Mouse (Mus musculus) cerebral cortex, adult 2 months (tissue): Measurements from ENCODE around the gene Dpf1.

Source experiments
- WGBS: fragments of 180-500 bp; shearing (Covaris S2); methylation state at CpG from one replicate; pipeline ENCODE4 v1.1.7; 2018; 5-methylcytosine and 5-hydroxymethylcytosine counted together

Dpf1 gene

DNA sequence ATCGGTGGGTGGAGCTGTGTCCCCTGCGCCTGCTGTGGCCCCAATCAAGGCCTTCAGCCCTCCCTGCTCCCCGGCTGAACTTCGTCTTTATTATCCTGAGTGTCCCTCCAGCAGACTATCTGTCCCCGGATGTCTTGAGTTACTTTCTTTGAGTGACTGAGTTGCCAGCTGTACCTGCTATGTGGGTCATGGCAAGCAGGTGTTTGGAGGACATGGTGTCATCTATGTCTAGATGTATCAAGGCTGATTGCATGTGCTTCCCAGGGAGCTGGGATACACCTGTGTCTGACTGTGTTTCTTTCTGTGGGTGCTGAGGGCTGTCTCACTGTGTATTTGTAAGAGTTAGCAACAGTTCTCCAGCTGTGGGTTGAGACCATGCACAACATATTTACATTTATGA, 6.0 kb downstream of the Dpf1 start:
- 11% methylated on average over 5 of the region's 5 CpGs for WGBS

DNA sequence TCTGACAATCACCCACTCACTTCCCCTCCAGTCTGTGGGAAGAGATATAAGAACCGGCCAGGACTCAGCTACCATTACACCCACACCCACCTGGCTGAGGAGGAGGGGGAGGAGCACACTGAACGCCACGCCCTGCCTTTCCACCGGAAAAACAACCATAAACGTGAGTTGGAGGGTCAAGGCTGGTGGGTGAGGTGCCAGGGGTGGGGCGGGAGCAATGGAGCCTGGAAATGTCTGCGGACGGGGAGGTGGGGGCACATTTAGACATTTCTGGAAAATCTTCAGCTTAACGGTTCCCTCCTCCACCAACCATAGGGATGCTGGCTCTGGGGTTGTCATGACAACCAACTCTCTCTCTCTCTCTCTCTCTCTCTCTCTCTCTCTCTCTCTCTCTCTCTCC, 9.3 kb downstream of the Dpf1 start:
- WGBS, result 27% methylated on average over 9 of the region's 9 CpGs

DNA sequence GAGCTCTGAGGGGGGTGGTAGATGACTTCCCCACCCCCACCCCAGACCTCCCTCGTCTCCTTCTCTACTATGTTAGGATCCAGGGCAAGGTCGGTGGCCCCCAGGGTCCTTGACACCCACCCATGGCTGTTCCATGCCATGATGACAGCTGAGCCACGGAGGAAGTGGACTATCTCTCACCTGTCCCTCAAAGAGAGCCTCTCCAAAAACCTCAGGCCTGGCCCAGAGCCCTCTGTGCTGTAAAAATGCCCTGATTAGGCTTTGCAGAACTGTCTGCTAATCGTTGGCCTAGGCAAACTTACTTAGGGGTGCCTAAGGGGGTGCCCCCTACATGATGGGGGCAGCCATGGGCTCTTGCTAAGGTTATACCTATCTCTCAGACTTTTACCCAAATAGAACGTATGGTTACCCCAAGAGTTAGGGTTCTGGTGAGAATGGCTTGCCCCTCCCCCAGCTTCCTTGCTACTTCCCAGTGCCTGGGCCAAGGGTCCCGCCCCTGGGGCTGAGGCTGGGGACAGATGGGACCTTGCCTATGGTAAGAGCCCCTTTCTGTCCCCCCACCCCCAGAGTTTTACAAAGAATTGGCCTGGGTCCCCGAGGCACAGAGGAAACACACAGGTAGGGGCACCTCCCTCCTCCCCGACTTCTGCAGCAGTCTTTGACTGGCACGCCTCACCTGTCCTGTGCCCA, 10.0 kb downstream of the Dpf1 start:
- 44% methylated on average over 9 of the region's 9 CpGs for WGBS

- WGBS, result 36% methylated on average over 13 of the region's 13 CpGs
Observed at GRCm38 (mm10) chr7:29314844-29315628, 11.3 kb downstream of the Dpf1 start.

DNA sequence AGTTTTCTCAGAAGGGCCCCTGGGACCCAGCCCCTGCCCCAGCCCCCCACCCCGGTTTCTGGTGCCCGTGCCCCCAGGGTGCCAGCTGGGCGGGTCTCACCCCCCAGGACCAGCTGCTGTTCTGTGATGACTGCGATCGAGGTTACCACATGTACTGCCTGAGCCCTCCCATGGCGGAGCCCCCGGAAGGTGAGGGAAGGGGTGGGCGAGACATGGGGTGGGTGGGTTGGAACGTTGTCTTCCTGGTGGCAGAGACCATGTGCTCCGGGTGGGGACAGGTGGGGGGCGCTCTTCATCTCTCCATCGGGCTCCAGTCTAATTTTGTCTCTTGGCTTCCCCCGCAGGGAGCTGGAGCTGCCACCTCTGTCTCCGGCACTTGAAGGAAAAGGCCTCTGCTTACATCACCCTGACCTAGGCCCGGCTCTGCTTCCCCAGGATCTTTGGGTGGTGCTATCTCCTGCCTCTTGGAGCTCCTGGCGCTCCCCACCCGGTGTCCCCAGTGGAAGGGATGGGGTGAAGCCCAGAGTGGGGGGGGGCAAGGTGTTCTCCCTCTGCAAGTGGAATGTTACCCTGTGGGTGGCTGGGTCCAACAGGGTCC, 12.5 kb downstream of the Dpf1 start:
- WGBS, result 34% methylated on average over 17 of the region's 17 CpGs

GRCm38 (mm10) chr7:29316976-29317375, 13.2 kb downstream of the Dpf1 start:
- WGBS, result 7% methylated on average over 10 of the region's 10 CpGs

DNA sequence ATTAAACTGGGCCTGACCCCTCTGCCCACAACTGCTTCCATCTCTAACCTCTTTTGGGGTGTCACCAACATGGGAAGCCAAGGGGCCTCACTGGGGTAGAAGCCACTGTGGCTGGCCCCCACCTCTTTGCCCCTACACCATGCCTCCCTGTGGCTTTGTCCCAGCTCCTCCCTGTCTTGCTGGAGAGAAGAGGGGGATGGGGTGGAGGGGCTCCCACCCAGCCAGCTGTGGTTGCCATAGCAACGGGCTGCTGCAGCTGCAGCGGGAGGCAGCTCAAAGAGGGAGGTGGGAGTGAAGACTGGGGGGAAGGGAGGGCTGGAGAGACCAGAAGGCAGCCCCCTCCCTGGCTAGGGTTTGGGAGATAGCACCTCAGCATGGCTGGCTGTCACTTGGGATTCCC, 13.8 kb downstream of the Dpf1 start:
- 3% methylated on average over 2 of the region's 2 CpGs for WGBS

DNA sequence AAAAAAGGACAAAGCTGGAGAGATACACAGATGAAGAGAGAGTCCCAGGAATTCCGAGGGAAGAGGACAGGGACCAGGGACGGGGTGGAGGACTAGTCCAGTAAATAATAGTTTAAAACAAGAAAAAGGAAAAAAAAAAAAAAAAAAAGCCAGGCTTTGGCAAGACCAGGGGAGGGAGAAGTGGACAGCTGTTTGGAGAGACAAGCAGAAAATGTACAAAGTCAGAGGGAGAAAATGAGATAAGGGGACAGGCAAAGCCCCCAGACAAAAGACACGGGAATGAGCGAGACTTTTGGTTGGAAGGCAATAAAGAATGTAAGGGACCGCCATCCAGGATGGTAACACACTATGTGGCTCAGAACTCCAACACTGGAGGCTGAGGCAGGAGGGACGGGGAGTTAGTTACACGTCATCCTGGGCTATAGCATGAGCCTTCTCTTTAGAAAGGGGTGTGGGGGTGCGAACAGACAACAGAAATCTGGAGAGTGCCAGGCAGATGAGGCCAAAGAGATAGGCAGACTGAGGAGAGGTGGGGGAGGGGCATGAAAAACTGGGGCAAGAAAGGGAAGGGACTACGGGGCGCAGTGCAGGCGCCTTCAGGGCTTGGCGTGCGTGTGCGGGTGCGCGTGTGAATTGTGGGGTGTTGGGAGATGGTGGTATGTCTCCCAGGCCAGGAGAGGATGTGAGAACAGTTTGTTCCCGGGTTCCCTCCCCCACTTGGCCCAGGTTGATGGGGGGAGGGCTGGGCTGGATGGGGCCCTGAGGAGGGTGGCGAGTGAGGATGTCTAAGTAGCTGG, 14.6 kb downstream of the Dpf1 start:
- 6% methylated on average over 18 of the region's 18 CpGs for WGBS

DNA sequence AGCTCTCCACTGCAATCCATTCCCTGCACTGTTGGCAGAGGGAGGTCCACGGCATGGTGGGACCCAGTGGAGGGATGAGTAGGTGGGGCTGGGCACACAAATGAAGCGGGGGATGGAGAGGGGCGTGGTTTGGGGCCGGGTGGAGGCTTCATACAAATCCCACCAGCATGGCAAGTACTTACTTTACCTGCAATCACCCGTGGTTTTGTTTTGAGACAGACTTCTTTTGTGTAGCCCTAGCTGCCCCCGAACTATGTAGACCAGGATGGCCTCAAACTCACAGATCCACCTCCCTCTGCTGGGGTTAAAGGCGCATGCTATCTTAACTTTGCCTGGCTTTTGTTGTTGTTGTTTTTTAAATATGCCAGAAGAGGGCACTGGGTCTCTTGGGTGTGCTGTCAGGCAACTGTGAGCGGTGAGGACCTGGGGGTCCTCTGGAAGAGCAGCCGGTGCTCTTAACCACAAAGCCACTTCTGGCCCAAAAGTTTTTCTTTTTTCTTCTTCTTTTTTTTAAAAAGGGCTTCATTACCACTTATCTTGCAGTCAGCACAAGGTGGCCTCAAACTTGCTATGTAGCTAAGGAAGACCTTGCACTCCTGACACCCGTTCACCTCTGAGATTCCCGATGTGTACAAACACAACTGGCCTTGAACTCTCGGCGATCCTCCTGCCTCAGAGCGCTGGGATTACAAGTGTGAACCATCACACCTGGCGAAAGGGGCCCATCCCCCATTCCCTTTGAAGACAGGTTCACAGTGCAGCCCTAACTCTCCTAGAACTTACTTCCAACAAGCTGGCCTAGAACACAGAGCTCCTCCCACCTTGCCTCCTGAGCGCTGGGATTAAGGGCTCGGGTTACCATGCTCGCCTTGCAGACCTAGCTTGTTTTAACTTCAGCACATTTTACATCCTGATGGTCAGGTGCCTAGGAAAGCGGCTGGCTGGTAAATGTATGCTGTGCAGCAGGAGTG, 15.9 kb downstream of the Dpf1 start:
- WGBS, result 28% methylated on average over 19 of the region's 19 CpGs

DNA sequence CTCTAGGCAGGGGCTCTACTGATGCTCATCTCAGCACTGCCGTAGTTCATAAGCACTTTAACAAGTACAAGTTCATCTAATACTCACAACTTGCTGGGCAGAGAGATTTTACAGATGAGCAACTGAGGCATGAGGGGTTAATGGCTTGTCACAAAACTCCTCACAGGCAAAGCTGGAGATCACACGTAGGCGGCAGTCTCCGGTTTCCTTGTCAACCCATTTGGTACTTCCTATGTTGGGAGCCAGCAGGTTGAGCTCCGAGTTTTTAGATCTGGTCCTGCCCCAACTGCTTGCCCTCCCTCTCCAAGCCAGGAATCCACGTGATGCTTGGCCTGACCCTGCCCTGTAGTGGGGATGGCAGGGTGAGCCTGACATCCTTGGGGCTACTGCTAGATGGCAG, 23.3 kb downstream of the Dpf1 start:
- WGBS, result 47% methylated on average over 6 of the region's 6 CpGs

- WGBS, result 73% methylated on average over 16 of the region's 16 CpGs
Observed at GRCm38 (mm10) chr7:29328984-29329383, 25.2 kb downstream of the Dpf1 start.

- WGBS, result 61% methylated on average over 7 of the region's 7 CpGs
Observed at GRCm38 (mm10) chr7:29334156-29334555, 30.4 kb downstream of the Dpf1 start.

- WGBS, result 83% methylated on average over 6 of the region's 6 CpGs
Observed at GRCm38 (mm10) chr7:29335841-29336671, 32.3 kb downstream of the Dpf1 start.

GRCm38 (mm10) chr7:29336795-29337319, 33.1 kb downstream of the Dpf1 start:
- WGBS, result 78% methylated on average over 9 of the region's 9 CpGs

DNA sequence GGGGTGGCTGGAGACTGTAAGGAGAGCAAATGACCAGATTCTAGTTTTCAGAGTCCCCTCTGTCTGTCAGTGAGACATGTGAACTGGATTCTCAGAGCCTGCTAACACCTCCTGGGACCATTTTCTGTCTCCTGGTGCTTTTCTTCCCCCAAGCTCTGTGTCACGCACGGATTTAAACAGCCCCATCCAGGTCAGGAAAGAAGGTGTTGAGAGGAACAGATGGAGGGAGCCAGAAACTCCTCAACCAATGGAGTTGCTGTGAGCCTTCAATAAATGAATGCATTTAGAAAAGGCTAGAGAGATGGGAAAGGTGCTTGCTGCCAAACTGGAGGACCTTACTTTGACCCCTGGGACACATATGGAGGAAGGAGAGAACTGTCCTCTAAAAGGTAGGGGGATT, 34.0 kb downstream of the Dpf1 start:
- WGBS, result 51% methylated on average over 2 of the region's 2 CpGs

GRCm38 (mm10) chr7:29338351-29338919, 34.7 kb downstream of the Dpf1 start:
- WGBS, result 83% methylated on average over 9 of the region's 9 CpGs

DNA sequence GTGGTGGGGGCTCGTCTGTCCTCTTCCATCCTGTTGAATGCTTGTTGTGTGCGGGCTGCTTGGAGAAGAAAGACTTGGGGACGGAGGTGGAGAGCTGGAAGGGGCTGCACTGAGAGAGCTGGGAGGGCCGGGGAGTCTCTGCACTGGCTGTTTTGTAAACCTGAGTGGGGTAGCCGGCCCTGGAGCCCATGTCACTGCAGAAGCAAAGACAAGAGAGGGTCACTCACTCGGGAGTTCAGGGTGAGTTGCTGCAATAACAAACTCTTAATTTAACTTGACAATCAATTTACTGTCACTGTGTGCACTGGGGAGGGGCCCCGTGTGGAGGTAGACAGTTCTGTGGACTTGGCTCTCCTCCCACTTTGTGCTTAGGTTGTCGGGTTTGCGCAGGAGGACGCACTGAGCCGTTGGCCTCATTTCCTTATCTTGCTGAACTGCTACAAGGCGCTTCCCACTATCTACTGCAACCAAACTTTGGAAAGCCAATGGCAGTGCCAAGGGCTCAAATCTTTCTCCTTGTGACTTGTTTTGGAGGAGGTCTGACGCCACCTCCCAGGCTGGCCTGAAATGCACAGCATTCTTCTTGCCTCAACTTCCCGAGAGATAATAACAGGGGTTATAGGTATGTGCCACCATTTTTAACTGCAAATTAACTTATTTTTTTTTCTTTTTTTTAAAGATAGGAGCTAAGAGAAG, 35.4 kb downstream of the Dpf1 start:
- 68% methylated on average over 14 of the region's 14 CpGs for WGBS

GRCm38 (mm10) chr7:29340247-29340646, 36.5 kb downstream of the Dpf1 start:
- 92% methylated on average over 9 of the region's 9 CpGs for WGBS

GRCm38 (mm10) chr7:29340838-29341237, 37.1 kb downstream of the Dpf1 start:
- 87% methylated on average over 8 of the region's 8 CpGs for WGBS
